Mouse (Mus musculus) A20 (cell line): ENCODE results near the gene Med26.

Source experiments
- DNase-seq: peaks from one replicate; pipeline ENCODE4 v3.0.0-alpha.2; 2011; ENCODE audit warnings: low read depth, low spot score

Med26 gene

DNA sequence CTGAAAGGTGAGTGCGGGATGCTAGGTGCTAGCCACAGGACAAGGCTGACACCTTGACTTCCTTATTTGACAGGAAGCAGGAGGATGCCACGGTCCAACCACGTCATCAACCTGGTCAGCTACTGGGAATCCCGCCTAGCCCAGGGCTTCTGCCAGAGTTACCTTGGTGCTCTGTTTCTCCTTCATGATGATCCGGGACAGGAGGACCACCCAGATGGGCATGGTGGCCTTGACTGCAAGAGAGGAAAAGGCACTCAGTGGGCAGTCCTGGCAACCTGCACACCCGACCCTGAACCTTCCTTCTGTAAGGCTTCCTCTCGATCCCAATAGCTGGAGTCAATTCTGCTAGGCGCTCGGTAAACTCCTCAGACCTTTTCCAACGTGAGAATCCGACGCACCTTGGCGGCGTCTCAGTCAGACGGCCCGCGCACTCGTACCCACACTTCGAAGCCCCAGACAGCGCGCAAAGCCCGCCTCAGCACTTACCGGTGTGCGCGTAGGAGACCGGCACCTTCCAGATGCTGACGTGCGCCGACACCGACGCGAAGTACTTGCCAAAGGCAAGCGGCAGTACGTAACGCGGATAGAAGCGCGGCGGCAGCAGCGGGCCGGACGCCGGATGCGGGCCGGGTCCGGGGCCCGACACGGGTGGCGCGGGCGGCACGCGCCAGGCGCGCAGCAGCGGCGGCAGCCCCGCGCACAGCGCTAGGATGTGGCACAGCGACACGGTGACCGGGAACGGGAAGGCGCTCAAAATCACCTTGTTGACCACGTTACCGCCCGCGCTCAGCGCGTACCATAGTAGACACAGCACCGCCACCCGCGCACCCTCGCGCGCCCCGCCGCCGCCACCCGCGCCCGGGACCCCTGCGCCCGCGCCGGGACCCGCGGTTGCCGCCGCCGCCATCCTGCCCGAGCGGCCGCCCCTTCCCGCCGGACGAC is 56.1 kb downstream of the Med26 start, which contains the start of gene Slc35e1:
Gene Slc35e1, minus strand, starts transcription at position 935 of the 942 bp plus-strand sequence.
- peak; percentile 59 for DNase-seq

DNA sequence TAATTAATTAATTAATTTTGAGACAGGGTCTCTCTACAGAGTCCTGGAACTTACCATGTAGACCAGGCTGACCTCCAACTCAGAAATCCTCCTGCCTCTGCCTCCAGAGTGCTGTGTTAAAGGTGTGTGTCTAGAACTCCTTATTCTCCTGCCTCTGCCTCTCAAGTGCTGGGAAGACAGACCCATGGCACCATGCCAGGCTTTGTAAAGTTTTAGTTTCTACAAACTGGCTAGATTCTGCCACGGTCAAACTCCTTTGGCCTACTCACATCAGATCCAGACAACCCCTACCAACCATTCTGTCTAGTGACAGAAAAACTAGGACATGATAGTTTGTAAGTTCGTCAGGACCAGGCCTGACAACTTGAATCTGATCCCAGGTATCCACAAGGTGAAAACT is 57.1 kb downstream of the Med26 start:
- no peak for DNase-seq

DNA sequence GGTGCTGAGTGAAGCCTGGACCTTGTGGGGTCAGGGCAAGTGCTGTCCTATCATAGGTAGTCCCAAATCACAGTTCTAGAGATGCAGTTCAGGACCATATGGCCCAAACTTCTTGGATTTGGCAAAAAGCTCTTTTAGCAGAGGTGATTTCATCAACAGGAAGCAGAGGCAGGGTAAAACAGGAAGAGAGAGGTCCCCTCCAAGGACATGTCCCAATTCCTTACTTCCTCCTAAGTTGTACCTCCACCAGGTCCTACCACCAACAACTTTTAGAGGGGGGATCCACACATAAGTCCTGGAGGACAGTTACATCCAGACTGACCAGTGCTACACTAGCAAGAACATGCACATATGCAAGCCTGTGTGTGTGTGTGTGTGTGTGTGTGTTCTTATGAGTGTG is 61.1 kb downstream of the Med26 start:
- DNase-seq: no peak

DNA sequence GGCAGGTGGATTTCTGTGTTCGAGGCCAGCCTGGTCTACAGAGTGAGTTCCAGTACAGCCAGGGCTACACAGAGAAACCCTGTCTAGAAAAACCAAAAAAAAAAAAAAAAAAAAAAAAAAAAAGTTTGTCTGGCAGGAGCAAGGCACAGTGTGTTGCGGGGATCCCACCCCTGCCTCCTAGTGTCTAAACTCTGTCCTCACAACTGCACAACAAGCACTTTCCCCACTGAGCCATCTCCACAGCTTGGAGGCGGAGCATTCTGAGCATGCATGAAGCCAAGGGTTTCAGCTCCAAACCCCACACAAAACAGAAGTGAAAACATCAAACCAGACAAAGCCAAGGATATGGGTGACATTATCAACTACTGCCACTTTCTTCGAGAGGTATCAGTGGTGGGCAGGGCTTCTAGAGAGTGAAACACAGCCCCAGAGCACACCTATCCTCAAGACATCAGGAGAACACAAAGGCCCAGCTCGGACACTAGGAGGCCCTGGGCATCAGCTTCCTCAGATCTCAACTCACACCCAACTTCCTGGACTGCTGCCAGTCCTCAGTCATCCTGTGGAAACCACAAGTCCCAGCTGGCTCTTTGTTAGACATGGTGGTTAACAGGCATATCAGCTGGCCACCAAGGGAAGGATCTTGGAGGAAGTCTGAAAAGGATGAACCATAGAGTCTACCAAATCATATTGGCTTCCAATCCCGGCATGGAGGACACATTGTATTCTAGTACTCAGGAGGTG is 62.4 kb downstream of the Med26 start:
- DNase-seq: no peak

DNA sequence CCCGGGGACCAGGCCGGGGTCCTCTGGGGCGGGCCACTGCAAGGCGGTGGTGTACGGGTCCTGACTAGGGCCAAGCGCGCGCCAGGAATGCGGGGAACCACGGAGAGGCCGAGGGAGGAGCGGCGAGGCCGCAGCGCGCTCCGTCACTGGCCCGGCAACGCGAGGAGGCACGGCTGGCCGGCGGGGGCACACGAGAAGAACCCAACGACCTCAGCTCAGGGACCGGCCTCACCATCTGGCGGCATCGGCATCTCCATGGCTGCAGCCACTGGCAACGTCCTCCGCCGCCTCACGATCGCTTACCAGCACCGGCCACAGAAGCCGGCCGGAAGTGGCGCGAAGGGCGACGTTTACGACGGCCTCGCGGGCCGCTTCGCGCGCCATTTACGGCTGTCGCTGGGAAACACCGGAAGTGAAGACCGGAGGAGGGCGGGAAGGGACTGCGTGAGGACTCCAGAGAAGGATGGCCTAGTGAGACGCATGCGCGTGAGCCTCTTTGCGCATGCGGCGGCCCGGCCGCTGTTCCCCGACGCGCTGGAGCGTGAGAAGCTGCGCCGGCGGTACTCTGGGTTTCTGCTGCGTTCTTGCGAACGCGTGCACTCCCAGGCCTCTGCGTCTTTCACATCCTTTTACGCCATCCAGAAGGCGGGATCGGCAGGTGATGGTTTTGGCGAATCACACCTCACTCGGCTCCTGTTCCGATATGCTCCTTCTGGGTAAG is 73.1 kb downstream of the Med26 start, which contains the start of gene Cherp:
Gene Cherp, minus strand, starts transcription at position 401 of the 721 bp plus-strand sequence.
- DNase-seq: peak; percentile 99

GRCm38 (mm10) chr8:72470684-72471083 is 77.4 kb downstream of the Med26 start:
- DNase-seq: no peak

DNA sequence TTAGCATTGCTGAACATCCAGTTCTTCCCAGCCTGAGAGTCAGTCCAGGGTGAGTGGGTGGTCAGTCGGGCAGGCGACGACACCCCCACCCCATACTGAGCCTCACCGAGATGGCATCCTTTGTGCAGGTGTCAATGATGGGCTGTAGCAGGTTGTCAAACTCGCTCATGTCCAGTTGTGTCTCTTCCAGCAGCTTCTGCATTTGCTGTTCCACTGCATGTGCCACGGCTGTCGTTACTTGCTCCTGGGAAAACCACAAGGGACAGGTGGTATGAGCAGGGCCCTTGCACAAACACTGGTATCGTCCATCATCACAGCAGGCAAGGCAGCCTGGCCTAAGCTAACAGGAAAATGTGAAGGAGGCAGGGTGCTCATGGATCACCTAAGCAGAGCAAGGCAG is 78.1 kb downstream of the Med26 start:
- no peak for DNase-seq

- no peak for DNase-seq
Observed at GRCm38 (mm10) chr8:72469243-72469642, 78.8 kb downstream of the Med26 start.

DNA sequence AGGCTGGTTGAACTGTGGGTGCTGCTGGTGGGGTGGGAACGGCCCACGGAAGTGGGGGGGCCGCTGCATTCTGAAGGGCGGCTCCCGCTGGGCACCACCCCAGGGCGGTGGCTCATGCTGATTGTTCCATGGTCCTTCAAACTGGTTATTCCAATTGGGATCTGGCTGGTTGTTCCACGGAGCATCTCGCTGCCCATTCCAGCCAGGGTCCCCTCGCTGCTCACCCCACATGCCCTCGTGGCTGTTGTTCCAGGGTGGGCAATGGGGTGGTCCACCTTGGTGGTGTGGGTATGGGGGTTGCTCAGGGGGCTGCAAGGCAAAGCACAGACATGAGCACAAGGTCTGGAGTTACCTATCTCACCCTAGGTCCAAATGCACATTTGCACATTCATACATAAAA is 83.9 kb downstream of the Med26 start:
- no peak for DNase-seq

GRCm38 (mm10) chr8:72459881-72460533 is 88.1 kb downstream of the Med26 start:
- no peak for DNase-seq

- no peak for DNase-seq
Observed at GRCm38 (mm10) chr8:72458457-72458856, 89.6 kb downstream of the Med26 start.

DNA sequence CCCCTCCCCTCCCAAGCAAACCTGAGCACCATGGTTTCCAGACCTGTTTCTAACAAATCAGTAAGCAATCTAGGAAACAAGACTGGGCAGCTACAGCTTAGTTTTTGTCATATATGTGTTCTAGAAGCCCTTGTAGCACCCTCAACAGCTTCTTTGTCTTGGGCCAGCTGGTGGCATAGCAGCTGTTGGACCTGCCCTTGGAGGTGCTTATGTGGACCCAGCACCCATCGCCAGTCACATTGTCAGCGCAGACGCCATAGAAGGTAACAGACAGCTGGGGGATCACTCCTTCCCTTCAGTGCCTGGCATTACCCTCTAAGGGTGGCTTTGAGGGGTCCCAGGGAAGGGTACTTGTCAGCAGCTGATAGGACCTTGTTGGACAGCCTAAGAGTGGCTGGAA is 90.3 kb downstream of the Med26 start:
- DNase-seq: no peak

- DNase-seq: no peak
Observed at GRCm38 (mm10) chr8:72455317-72455716, 92.8 kb downstream of the Med26 start.

DNA sequence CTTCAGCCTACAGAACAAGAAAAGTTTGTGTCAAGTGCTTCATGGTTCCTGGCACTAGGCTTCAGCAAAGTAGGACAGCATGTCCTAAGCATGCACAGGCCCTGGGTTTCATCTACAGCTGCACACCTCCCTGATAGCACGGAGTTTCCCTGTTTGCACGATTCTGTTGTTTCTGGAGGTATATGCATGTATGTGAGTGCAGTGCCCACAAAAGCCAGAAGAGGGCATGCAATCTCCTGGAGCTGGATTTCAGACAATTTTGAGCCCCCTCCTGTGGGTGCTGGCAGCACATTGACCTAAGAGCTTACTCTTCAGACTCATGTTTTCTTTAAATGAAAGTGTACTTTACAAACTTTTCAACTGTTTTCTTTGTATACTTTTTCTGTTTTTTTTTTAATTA is 94.2 kb downstream of the Med26 start:
- no peak for DNase-seq

- DNase-seq: no peak
Observed at GRCm38 (mm10) chr8:72451516-72451915, 96.6 kb downstream of the Med26 start.

- no peak for DNase-seq
Observed at GRCm38 (mm10) chr8:72445071-72445470, 103.0 kb downstream of the Med26 start.
